Mouse (Mus musculus) layer of hippocampus, adult 18-20 months (tissue): ENCODE results near the gene Gm7247. TPM values are rescaled to one million over a fixed set of nuclear protein-coding genes. Genes with fewer than 3 reads are reported as not detected.
"Not testable (repeated sequence)": the region's sequence is repeated elsewhere in the genome, so short reads cannot be mapped to it uniquely, and the experiment has no call there.

ENCODE experiments used
- DNase-seq, 2 experiments: peaks; one replicate each; pipeline ENCODE4 v3.0.0; 2022; ENCODE audit warnings: low spot score in 2 of 2
- total RNA-seq, 2 experiments: library from RNA; stranded (reverse); gene quantifications; 2 replicates each; pipeline ENCODE4 v1.2.3; 2021

The Gm7247 gene
- total RNA-seq, 2 experiments from 2014 or later: not detected

- DNase-seq: no peak
These were observed 124.6 kb downstream of the Gm7247 start for GRCm38 (mm10) chr14:51486111-51486510.

DNA sequence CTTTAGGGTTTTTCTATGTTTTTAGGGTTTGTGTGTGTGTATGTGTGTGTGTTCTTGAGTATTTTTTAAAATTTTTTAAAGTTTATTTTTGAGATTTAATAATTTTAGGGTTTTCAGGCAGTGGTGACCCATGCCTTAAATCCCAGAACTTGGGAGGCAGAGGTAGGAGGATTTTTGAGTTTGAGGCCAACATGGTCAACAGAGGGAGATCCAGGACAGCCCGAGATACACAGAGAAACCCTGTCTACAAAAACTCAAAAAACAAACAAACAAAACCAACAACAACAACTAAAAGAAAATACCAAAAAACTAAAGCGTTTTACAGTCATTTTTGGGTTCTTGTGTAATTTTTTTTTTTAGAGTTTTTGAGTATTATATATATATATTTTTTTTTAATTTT lies 134.2 kb downstream of the Gm7247 start:
- DNase-seq: no peak

DNA sequence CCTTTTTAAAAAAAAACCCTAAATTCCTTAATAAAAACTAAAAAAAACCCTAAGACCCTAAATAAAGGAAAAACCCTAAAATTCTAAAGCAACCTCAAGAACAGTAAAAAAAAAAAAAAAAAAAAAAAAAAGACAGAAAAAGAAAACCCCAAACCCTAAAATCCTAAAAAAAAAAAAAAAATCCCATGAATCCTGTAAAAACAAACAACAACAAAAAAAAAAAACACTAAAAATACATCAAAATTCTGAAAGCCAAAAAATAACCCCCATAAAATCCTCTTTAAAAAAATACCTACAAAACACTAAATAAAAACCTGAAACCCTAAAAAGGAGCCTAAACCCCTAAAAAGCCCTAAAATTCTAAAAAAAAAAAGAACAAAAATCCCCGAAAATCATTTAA lies 135.4 kb downstream of the Gm7247 start:
- DNase-seq: no peak

GRCm38 (mm10) chr14:51497958-51498357 lies 136.4 kb downstream of the Gm7247 start:
- DNase-seq: no peak

- no peak for DNase-seq
These were observed 138.2 kb downstream of the Gm7247 start for GRCm38 (mm10) chr14:51499707-51500275.

DNA sequence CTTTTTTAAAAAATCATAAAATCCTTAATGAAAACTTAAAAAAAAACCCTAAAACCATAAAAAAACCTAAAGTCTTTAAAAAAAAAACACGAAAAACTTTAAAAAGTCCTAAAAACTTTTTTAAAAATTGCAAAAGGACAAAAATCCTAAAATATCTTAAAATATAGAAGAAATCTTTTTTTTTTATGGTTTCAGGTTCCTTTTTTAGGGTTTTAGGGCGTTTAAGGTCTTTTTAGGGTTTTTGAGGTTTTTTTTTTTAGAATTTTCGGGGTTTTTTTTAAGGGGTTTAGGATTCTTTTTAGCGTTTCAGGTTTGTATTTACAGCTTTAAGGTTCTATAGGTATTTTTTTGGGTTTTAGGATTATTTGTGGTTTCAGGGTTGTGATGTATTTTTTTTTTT lies 138.9 kb downstream of the Gm7247 start:
- DNase-seq: no peak

- DNase-seq: no peak
These were observed 145.9 kb downstream of the Gm7247 start for GRCm38 (mm10) chr14:51507416-51507815.

DNA sequence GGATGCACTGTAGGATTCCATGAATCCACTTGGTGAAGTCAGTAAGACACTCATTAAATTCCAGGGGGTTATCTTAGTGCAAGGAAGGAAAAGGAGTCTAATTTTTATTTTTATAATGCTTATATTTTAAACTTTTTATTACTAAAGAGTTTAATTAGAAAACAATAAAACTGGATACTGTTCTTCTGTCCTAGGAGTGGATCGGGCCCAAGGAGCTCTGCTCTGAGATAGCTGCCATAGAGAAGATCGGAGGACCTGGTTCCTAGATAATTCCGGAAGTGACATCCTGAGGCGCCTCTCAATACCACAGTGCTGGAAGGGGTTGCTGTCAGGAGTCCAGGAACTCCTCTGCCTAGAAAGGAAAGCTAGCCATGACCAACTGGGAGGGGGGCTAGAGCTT lies 190.9 kb downstream of the Gm7247 start, which contains the start of gene Gm5622:
Gene Gm5622 (plus strand): TSS at position 301 of the 400 bp plus-strand sequence.
- no peak for DNase-seq

DNA sequence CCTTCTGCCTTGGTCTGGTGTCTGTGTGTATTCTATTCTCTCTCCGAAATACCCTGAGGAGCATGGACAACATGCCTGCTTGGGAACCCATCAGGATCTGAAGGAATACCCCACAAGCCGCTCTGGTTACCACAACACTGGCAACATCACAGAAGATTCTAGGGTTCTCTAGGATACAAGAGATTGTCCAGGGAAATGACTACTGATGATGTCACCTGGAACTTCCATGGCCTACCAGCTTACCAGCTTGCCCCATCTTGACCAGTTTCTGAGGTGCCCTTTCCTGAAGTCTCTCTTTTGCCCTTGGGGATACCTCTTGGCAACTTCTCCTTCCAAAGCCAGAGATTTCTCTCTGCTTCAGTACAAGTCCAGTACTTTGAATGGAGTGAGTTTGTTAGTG lies 212.4 kb downstream of the Gm7247 start, which contains the start of gene Gm17175:
Gene Gm17175 (minus strand): TSS at position 101 of the 400 bp plus-strand sequence.
- not testable (repeated sequence) for DNase-seq

GRCm38 (mm10) chr14:51592039-51592438 lies 230.5 kb downstream of the Gm7247 start, which contains the start of gene Gm17174:
Gene Gm17174 (minus strand): TSS chr14:51592139.
- DNase-seq: not testable (repeated sequence)

- no peak for DNase-seq
These were observed 249.7 kb downstream of the Gm7247 start, which contains the start of gene Gm17078 for GRCm38 (mm10) chr14:51611210-51611609. Gene Gm17078 (minus strand): TSS chr14:51611310.

Other genes starting within 250 kb of the Gm7247 start
- gene Eddm3b, start 247.3 kb upstream of the Gm7247 start, total RNA-seq: not detected
- under 1 TPM; 0.30 to 0.66 TPM for gene Rnase6, start 237.8 kb upstream of the Gm7247 start, total RNA-seq
- 1 to 10 TPM; 2.4 to 3.7 TPM for gene Rnase1, start 215.0 kb upstream of the Gm7247 start, total RNA-seq
- gene Rnase2b, start 199.5 kb upstream of the Gm7247 start, total RNA-seq: under 1 TPM in 1 of 2 experiments, not detected in 1; 0.46 TPM
- gene Ang2, start 162.6 kb upstream of the Gm7247 start, total RNA-seq: not detected
- not detected for gene Ear14, start 158.4 kb upstream of the Gm7247 start, total RNA-seq
- not detected for gene Rnase2a, start 105.6 kb upstream of the Gm7247 start, total RNA-seq
- gene Vmn2r88, start 49.1 kb downstream of the Gm7247 start, total RNA-seq: not detected
- not detected for gene Vmn2r89, start 90.1 kb downstream of the Gm7247 start, total RNA-seq
- not detected for gene Gm5622, start 191.0 kb downstream of the Gm7247 start, total RNA-seq
- gene Gm17175, start 212.3 kb downstream of the Gm7247 start, total RNA-seq: not detected
- not detected for gene Gm17174, start 230.4 kb downstream of the Gm7247 start, total RNA-seq
- not detected for gene Gm17078, start 249.6 kb downstream of the Gm7247 start, total RNA-seq